Mouse (Mus musculus) liver, embryonic 15.5 days (tissue): ENCODE results near the gene Psma5. TPM values are rescaled to one million over a fixed set of nuclear protein-coding genes. Genes with fewer than 3 reads are reported as not detected.

Experiments
- ATAC-seq: fragments of 200-750 bp; cut with Nextera tagmentation; 2 replicates; pipeline ENCODE4 v1.8.0; 2017; ENCODE audit warnings: moderate number of reproducible peaks, mild to moderate bottlenecking, moderate library complexity; ENCODE audit not compliant: insufficient read depth
- H3K27ac ChIP-seq: fragments of 300-500 bp; sonication (generic); replicated peaks from 2 replicates; pipeline ENCODE4 v1.5.1; 2015; ENCODE audit warnings: mild to moderate bottlenecking, inconsistent platforms
- H3K27me3 ChIP-seq: fragments of 300-500 bp; sonication (generic); 2 replicates; pipeline ENCODE4 v1.6.1; 2015; ENCODE audit warnings: mild to moderate bottlenecking, inconsistent platforms
- H3K36me3 ChIP-seq: fragments of 300-500 bp; sonication (generic); replicated peaks from 2 replicates; pipeline ENCODE4 v1.6.1; 2015; ENCODE audit warnings: moderate library complexity, mild to moderate bottlenecking, inconsistent platforms
- H3K4me1 ChIP-seq: fragments of 300-500 bp; sonication (generic); replicated peaks from 2 replicates; pipeline ENCODE4 v1.6.1; 2015; ENCODE audit warnings: inconsistent platforms
- H3K4me2 ChIP-seq: fragments of 300-500 bp; sonication (generic); 2 replicates; pipeline ENCODE4 v1.6.1; 2015; ENCODE audit warnings: moderate library complexity, mild to moderate bottlenecking, inconsistent platforms
- H3K4me3 ChIP-seq: fragments of 300-500 bp; sonication (generic); replicated peaks from 2 replicates; pipeline ENCODE4 v1.5.1; 2015; ENCODE audit warnings: mild to moderate bottlenecking, inconsistent platforms
- H3K9ac ChIP-seq: fragments of 300-500 bp; sonication (generic); 2 replicates; pipeline ENCODE4 v1.6.1; 2015; ENCODE audit warnings: moderate library complexity, mild to moderate bottlenecking, inconsistent platforms
- H3K9me3 ChIP-seq: fragments of 300-500 bp; sonication (generic); replicated peaks from 2 replicates; pipeline ENCODE4 v1.6.1; 2016; ENCODE audit warnings: inconsistent platforms
- WGBS: fragments of 180-500 bp; shearing (Covaris S2); methylation state at CpG from one replicate; pipeline ENCODE4 v1.1.7; 2015; ENCODE audit warnings: mixed read lengths; ENCODE audit not compliant: insufficient replicate concordance; 5-methylcytosine and 5-hydroxymethylcytosine counted together
- polyA plus RNA-seq: library from polyadenylated mRNA; unstranded; fragments of >200 nt; fragmentation: Nextera tagmentation; extraction: Ambion mirVana; gene quantifications from 2 replicates; pipeline ENCODE4 v1.2.1, GENCODE M21; 2015

Gene Psma5
- polyA plus RNA-seq, 1 experiment from 2014 or later: 151 TPM

DNA sequence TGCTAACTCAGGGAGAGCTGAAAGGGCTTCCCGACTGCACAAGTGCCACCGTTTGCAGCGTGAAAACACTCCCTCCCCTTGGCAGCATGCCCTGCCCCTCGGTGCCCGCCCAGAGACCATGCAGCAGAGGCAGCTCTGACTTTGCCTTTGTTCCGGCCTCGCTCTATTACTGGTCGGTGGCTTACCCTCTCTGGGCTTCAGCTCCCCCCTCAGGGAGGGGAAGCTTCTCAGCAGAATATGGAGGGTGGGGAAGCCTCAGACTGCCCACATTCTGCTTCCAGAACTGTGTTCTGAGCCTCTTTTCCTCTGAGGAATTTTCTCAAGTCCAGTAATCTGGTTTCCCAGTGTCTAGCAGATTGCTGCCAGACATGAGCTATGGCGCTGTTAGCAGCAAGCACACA lies 71.7 kb downstream of the Psma5 start:
- H3K9ac ChIP-seq: no peak overlapping the region
- no peak overlapping the region for H3K27ac ChIP-seq
- H3K4me2 ChIP-seq: no peak overlapping the region
- ATAC-seq: no peak
- no peaks in the 10 kb centered on the region for H3K4me1 ChIP-seq
- H3K4me3 ChIP-seq: no peak overlapping the region
- WGBS: 59% methylated on average over 9 of the region's 9 CpGs
- H3K9me3 ChIP-seq: no peaks in the 10 kb centered on the region
- 0 out of 2 replicates have a peak, but pooled peaks cover 10% of the 10 kb centered on the region for H3K36me3 ChIP-seq
- H3K27me3 ChIP-seq: no peaks in the 10 kb centered on the region

Other genes starting within 250 kb of the Psma5 start
- gene Gstm1, start 239.0 kb upstream of the Psma5 start, polyA plus RNA-seq: 415 and 453 TPM in 2 replicates
- 18.5 and 19.1 TPM in 2 replicates for gene Gstm4, start 212.0 kb upstream of the Psma5 start, polyA plus RNA-seq
- 63.7 and 76.6 TPM in 2 replicates for gene Ampd2, start 170.3 kb upstream of the Psma5 start, polyA plus RNA-seq
- 2.7 and 3.8 TPM in 2 replicates for gene Gnat2, start 164.1 kb upstream of the Psma5 start, polyA plus RNA-seq
- gene Gnai3, start 110.8 kb upstream of the Psma5 start, polyA plus RNA-seq: 63.4 and 66.5 TPM in 2 replicates
- gene Gpr61, start 102.0 kb upstream of the Psma5 start, polyA plus RNA-seq: 0.02 TPM in 1 of 2 replicates, not detected in the other
- 0.75 and 1.1 TPM in 2 replicates for gene Amigo1, start 70.6 kb upstream of the Psma5 start, polyA plus RNA-seq
- gene Cyb561d1, start 55.7 kb upstream of the Psma5 start, polyA plus RNA-seq: 2.2 TPM in 2 replicates
- 2.0 and 2.6 TPM in 2 replicates for gene Atxn7l2, start 46.0 kb upstream of the Psma5 start, polyA plus RNA-seq
- 0.39 and 0.78 TPM in 2 replicates for gene Sypl2, start 30.3 kb upstream of the Psma5 start, polyA plus RNA-seq
- gene Sort1, start 27.2 kb downstream of the Psma5 start, polyA plus RNA-seq: 3.8 and 4.4 TPM in 2 replicates
- 0.47 and 0.56 TPM in 2 replicates for gene Mybphl, start 108.0 kb downstream of the Psma5 start, polyA plus RNA-seq
- 11.9 and 13.6 TPM in 2 replicates for gene Psrc1, start 126.9 kb downstream of the Psma5 start, polyA plus RNA-seq
- gene Celsr2, start 158.6 kb downstream of the Psma5 start, polyA plus RNA-seq: 0.24 and 0.36 TPM in 2 replicates
- gene Sars, start 188.3 kb downstream of the Psma5 start, polyA plus RNA-seq: 72.2 and 79.6 TPM in 2 replicates